Mouse (Mus musculus): ENCODE measurements around the gene Lrig3. TPM values are rescaled to one million over a fixed set of nuclear protein-coding genes. Genes with fewer than 3 reads are reported as not detected.

The Lrig3 gene
- total RNA-seq, 4 experiments from 2014 or later = 3.0 to 4.0 (median 3.6) TPM

DNA sequence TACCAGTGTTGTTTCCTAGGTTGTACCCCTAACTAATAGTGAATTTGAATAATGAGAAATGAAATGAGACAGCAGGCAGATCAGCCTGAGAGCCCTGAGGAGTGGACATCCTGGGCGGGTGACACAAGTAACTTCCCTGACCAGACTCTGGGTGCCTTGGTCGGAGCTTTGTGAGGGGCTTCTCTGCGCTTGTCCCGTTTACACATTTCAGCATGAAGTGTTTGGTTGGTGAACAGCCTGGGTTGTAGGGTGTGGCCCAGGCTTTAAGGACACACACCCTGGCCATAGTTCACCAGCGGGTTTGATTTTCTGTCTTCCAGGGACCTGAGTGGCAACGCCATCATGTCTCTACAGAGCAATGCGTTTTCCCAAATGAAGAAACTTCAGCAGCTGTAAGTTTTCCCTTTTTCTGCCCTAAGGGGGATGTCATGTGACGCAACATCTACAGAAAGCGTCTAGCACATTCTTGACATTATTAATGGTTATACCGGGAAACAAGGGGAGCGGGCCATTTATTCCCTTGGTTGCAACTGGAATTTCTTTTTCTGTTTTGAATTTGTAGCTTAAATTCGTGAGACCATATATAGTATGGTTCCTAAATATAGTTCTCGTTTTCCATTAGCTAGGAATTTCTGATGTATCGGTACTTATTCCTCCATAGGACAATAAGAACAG is 36.2 kb downstream of the Lrig3 start:
- no peak for DNase-seq (ENCODE audit: low spot score in 2 of 2)

DNA sequence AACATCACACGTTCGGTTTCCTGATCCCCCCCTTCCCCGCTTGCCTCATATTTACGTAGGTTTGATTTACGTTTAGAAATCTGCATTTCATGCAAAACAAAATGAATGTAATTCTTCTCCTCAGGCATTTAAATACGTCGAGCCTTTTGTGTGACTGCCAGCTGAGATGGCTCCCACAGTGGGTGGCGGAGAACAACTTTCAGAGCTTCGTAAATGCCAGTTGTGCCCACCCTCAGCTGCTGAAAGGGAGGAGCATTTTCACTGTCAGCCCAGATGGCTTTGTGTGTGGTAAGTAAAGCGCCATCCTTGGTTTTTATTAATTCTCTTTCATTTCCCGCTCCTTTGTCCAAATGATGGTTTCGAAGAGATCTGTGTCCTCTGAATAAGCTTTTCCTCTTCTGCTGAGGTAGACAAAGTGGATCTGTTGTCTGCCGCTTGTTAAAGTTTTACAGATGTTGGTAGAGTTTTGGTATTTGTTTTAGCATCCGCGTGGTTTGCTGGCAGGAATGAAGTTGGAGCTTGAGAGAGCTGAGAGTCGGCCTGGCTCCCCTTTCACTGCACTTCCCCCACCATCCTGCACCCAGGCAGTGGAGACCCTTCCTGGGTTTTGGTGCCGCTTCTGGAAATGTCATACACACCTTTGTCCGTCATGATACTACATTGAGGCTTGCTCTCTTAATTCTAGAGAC is 37.0 kb downstream of the Lrig3 start:
- DNase-seq (ENCODE audit: low spot score in 2 of 2) = no peak

DNA sequence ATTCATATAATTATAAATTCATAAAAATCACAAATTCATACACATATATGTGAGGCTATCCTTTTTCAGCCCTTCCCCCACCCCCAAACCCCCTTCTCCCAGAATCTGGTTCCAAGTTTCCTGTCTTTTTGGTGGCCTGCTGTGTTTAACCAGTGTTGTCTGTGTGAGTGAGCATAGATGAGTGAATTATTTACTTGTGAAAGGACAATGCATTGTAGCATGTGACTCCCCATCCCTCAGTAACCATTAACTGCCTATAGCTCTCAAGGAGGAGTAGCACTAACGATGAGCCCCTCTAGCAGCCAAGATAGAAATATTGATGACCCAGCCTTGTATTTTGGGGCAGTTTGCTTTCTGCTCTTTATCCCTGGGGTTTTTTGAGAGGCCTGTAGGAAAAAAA is 37.9 kb downstream of the Lrig3 start:
- no peak for DNase-seq (ENCODE audit: low spot score in 2 of 2)

GRCm38 (mm10) chr10:126013667-126014066 is 47.7 kb downstream of the Lrig3 start:
- no peak for DNase-seq (ENCODE audit: low spot score in 2 of 2)

GRCm38 (mm10) chr10:126014673-126015072 is 48.7 kb downstream of the Lrig3 start:
- no peak for DNase-seq (ENCODE audit: low spot score in 2 of 2)

GRCm38 (mm10) chr10:126015644-126016043 is 49.7 kb downstream of the Lrig3 start:
- no peak for DNase-seq (ENCODE audit: low spot score in 2 of 2)

DNA sequence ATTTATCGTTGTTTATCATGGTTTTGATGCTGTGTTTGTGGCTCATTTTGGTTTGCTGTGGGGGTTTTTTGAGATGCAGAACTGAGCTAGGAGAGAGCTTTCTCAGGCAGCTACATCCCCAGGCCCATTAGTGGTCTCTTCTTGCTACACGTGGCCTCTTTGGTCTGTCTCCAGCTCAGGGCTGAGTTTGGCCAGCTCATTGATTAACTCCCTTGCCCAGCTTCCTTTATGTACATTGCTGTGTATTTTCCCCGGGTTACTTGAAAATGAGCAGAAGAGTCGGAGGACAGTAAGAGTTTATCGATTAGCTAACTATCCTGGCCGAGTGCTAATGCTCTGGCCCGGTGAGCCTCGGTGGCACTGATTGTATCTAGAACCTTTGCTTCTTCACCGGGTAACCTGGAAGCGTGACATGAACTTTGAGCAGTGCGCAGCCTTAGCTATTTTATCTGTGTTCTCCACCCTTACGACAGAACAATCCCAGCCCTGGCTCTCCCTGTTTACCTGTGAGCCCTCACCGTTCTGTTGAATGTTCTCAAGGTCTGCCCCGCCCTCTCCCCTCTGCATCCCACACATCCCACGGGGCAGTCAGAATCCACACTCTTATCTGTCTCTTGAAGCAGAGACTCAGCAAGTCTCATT is 53.5 kb downstream of the Lrig3 start:
- no peak for DNase-seq (ENCODE audit: low spot score in 2 of 2)

GRCm38 (mm10) chr10:126028574-126029440 is 62.8 kb downstream of the Lrig3 start:
- DNase-seq (ENCODE audit: low spot score in 2 of 2) = no peak

GRCm38 (mm10) chr10:126029441-126030114 is 63.6 kb downstream of the Lrig3 start:
- DNase-seq (ENCODE audit: low spot score in 2 of 2) = no peak

DNA sequence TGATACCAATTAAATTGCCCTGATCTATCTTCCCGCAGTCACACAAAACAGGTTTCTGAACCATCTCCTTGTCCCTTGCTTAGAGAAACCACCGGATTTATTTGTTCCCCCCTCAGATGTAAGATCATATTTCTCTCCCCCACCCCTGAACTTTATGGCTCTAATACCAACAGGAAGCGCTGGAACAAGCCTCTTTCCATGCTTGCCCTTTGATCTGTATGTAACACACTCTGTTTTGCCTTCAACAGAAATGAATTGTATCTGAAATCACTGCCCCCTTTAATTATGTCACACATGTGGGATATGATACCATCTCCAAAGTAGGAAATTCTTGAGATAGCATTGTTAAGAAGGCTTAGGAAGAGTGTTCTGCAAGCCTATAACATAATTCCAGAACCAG is 90.9 kb downstream of the Lrig3 start:
- DNase-seq (ENCODE audit: low spot score in 2 of 2) = no peak

DNA sequence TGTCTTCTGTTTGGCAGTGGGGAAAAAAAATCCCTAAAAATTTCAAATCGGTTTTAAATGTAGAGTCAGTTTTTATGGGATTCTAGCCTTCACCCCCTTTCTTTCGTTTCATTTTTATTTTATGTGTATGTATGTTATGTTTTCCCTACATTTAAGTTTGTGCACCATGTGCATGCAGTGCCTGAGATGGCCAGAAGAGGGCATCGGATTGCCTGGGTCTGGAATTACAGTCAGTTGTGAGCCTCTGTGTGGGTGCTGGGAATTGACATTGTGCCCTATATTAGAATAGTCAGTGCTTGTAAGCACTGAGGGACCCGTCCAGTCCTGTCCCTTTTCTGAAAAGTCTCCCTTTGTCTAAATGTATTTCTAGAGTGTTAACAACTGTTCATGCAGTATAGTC is 96.8 kb downstream of the Lrig3 start:
- no peak for DNase-seq (ENCODE audit: low spot score in 2 of 2)

Small RNA genes within 50 kb of the gene (microRNA-seq; reads per million reads assigned to microRNA genes)
- gene Gm22183 = not detected
